Mouse (Mus musculus) heart, embryonic 10.5 days (tissue): ENCODE results near the gene Gm5142. TPM values are rescaled to one million over a fixed set of nuclear protein-coding genes. Genes with fewer than 3 reads are reported as not detected.

Source experiments
- DNase-seq: peaks from one replicate; pipeline ENCODE4 v3.0.0-alpha.2; 2017; ENCODE audit warnings: low spot score
- H3K27ac ChIP-seq: fragments of 300-500 bp; sonication (generic); 2 replicates; pipeline ENCODE4 v1.5.1; 2016; ENCODE audit warnings: mild to moderate bottlenecking
- H3K27me3 ChIP-seq: fragments of 300-500 bp; sonication (generic); 2 replicates; pipeline ENCODE4 v1.6.1; 2016; ENCODE audit warnings: mild to moderate bottlenecking; ENCODE audit not compliant: poor library complexity, insufficient read depth, severe bottlenecking
- H3K36me3 ChIP-seq: fragments of 300-500 bp; sonication (generic); 2 replicates; pipeline ENCODE4 v1.6.1; 2016; ENCODE audit warnings: mild to moderate bottlenecking, moderate library complexity
- H3K4me1 ChIP-seq: fragments of 300-500 bp; sonication (generic); 2 replicates; pipeline ENCODE4 v1.6.1; 2016; ENCODE audit warnings: mild to moderate bottlenecking
- H3K4me3 ChIP-seq: fragments of 300-500 bp; sonication (generic); 2 replicates; pipeline ENCODE4 v1.5.1; 2016; ENCODE audit warnings: mild to moderate bottlenecking, moderate library complexity
- H3K9me3 ChIP-seq: fragments of 300-500 bp; sonication (generic); 2 replicates; pipeline ENCODE4 v1.6.1; 2016; ENCODE audit warnings: mild to moderate bottlenecking, moderate library complexity
- WGBS: fragments of 180-500 bp; shearing (Covaris S2); methylation state at CpG from one replicate; pipeline ENCODE4 v1.1.7; 2016; 5-methylcytosine and 5-hydroxymethylcytosine counted together
- polyA plus RNA-seq: library from polyadenylated mRNA; unstranded; fragments of >200 nt; fragmentation: Nextera tagmentation; extraction: Ambion mirVana; gene quantifications from 2 replicates; pipeline ENCODE4 v1.2.1, GENCODE M21; 2016

Gene Gm5142
- polyA plus RNA-seq = not detected in 2 replicates

GRCm38 (mm10) chr14:59178649-59179048 lies at the start of gene Gm5142:
Gene Gm5142 (minus strand): TSS chr14:59178749.
- Histone ChIP-seq H3K36me3 (no peaks in the 10 kb centered on the region), H3K9me3 (no peaks in the 10 kb centered on the region), H3K4me1 (no peaks in the 10 kb centered on the region), H3K27ac (no peak within 1 kb of the TSS), H3K4me3 (no peak within 1 kb of the TSS), H3K27me3 (no peaks in the 10 kb centered on the region)
- 78% methylated on average over 3 of the region's 3 CpGs for WGBS
- DNase-seq = no peak

- peaks cover 83% of the 10 kb centered on the region for H3K36me3 ChIP-seq
Observed at GRCm38 (mm10) chr14:59226240-59226639, 47.7 kb upstream of the Gm5142 start.

GRCm38 (mm10) chr14:59219241-59219640 lies 40.7 kb upstream of the Gm5142 start:
- Histone ChIP-seq H3K9me3 (no peaks in the 10 kb centered on the region), H3K36me3 (peaks cover 74% of the 10 kb centered on the region), H3K4me3 (no peak overlapping the region), H3K27me3 (no peaks in the 10 kb centered on the region), H3K27ac (no peak overlapping the region), H3K4me1 (no peaks in the 10 kb centered on the region)
- no peak for DNase-seq
- WGBS = 82% methylated on average over 3 of the region's 3 CpGs

More at GRCm38 (mm10) chr14:59226240-59226639, 47.7 kb upstream of the Gm5142 start:
- no peaks in the 10 kb centered on the region for H3K27me3 ChIP-seq
- H3K27ac ChIP-seq = no peak overlapping the region
- 91% methylated on average over 11 of the region's 11 CpGs for WGBS
- DNase-seq = no peak
- no peaks in the 10 kb centered on the region for H3K9me3 ChIP-seq
- no peak overlapping the region for H3K4me3 ChIP-seq
- H3K4me1 ChIP-seq = no peaks in the 10 kb centered on the region

- WGBS = 87% methylated on average over 2 of the region's 2 CpGs
- no peaks in the 10 kb centered on the region for H3K9me3 ChIP-seq
- DNase-seq = no peak
Observed at GRCm38 (mm10) chr14:59209816-59210215, 31.3 kb upstream of the Gm5142 start.

GRCm38 (mm10) chr14:59209003-59209402 lies 30.5 kb upstream of the Gm5142 start:
- peaks cover 23% of the 10 kb centered on the region for H3K4me1 ChIP-seq
- no peaks in the 10 kb centered on the region for H3K9me3 ChIP-seq
- 85% methylated on average over 7 of the region's 7 CpGs for WGBS
- H3K27me3 ChIP-seq = no peaks in the 10 kb centered on the region
- no peak overlapping the region for H3K4me3 ChIP-seq
- no peak overlapping the region for H3K27ac ChIP-seq
- DNase-seq = no peak
- H3K36me3 ChIP-seq = peaks cover 24% of the 10 kb centered on the region

More at GRCm38 (mm10) chr14:59209816-59210215, 31.3 kb upstream of the Gm5142 start:
- H3K4me1 ChIP-seq = peaks cover 15% of the 10 kb centered on the region
- H3K27me3 ChIP-seq = no peaks in the 10 kb centered on the region
- H3K36me3 ChIP-seq = peaks cover 26% of the 10 kb centered on the region
- no peak overlapping the region for H3K4me3 ChIP-seq
- no peak overlapping the region for H3K27ac ChIP-seq

- no peaks in the 10 kb centered on the region for H3K27me3 ChIP-seq
- no peak overlapping the region for H3K27ac ChIP-seq
- no peak overlapping the region for H3K4me3 ChIP-seq
- peaks cover 8% of the 10 kb centered on the region; the same call in 1 of the 2 replicates for H3K36me3 ChIP-seq
- no peaks in the 10 kb centered on the region for H3K9me3 ChIP-seq
- 69% methylated on average over 10 of the region's 10 CpGs for WGBS
- H3K4me1 ChIP-seq = peaks cover 35% of the 10 kb centered on the region
- no peak for DNase-seq
Observed at GRCm38 (mm10) chr14:59205976-59206583, 27.5 kb upstream of the Gm5142 start.

- H3K9me3 ChIP-seq = no peaks in the 10 kb centered on the region
- no peak for DNase-seq
Observed at GRCm38 (mm10) chr14:59205461-59205860, 26.9 kb upstream of the Gm5142 start.

GRCm38 (mm10) chr14:59201604-59202215 lies 23.2 kb upstream of the Gm5142 start:
- no peaks in the 10 kb centered on the region for H3K36me3 ChIP-seq
- DNase-seq = no peak
- peaks cover 40% of the 10 kb centered on the region for H3K4me1 ChIP-seq
- WGBS = 2% methylated on average over 21 of the region's 21 CpGs
- H3K27me3 ChIP-seq = no peaks in the 10 kb centered on the region
- no peaks in the 10 kb centered on the region for H3K9me3 ChIP-seq
- H3K27ac ChIP-seq = peak overlapping the region; percentile 99
- H3K4me3 ChIP-seq = peak overlapping the region; percentile 95

More at GRCm38 (mm10) chr14:59205461-59205860, 26.9 kb upstream of the Gm5142 start:
- no peak overlapping the region for H3K27ac ChIP-seq
- H3K4me1 ChIP-seq = peaks cover 39% of the 10 kb centered on the region
- no peaks in the 10 kb centered on the region for H3K27me3 ChIP-seq
- peaks cover 3% of the 10 kb centered on the region; the same call in 1 of the 2 replicates for H3K36me3 ChIP-seq
- H3K4me3 ChIP-seq = no peak overlapping the region
- 42% methylated on average over 7 of the region's 7 CpGs for WGBS

- Histone ChIP-seq H3K27ac (peak within 1 kb of the TSS; percentile 99), H3K4me1 (peaks cover 34% of the 10 kb centered on the region), H3K4me3 (peak within 1 kb of the TSS; percentile 95), H3K27me3 (no peaks in the 10 kb centered on the region), H3K9me3 (no peaks in the 10 kb centered on the region), H3K36me3 (no peaks in the 10 kb centered on the region)
- peak; percentile 95 for DNase-seq
- WGBS = under 1% methylated on average over 95 of the region's 96 CpGs
Observed at GRCm38 (mm10) chr14:59200711-59201603, 22.4 kb upstream of the Gm5142 start, which contains the start of gene Rcbtb1. Gene Rcbtb1 (plus strand): TSS chr14:59201209.

- Histone ChIP-seq H3K27me3 (no peaks in the 10 kb centered on the region), H3K27ac (no peak overlapping the region), H3K9me3 (no peaks in the 10 kb centered on the region), H3K4me3 (no peak overlapping the region), H3K36me3 (no peaks in the 10 kb centered on the region), H3K4me1 (no peaks in the 10 kb centered on the region)
- no peak for DNase-seq
- WGBS = 84% methylated on average over 2 of the region's 2 CpGs
Observed at GRCm38 (mm10) chr14:59186121-59186520, 7.6 kb upstream of the Gm5142 start.

- Histone ChIP-seq H3K27me3 (no peaks in the 10 kb centered on the region), H3K4me1 (no peaks in the 10 kb centered on the region), H3K4me3 (no peak overlapping the region), H3K27ac (no peak overlapping the region), H3K36me3 (no peaks in the 10 kb centered on the region), H3K9me3 (no peaks in the 10 kb centered on the region)
- DNase-seq = no peak
Observed at GRCm38 (mm10) chr14:59185514-59185913, 7.0 kb upstream of the Gm5142 start.

GRCm38 (mm10) chr14:59182732-59183131 lies 4.2 kb upstream of the Gm5142 start:
- Histone ChIP-seq H3K27me3 (no peaks in the 10 kb centered on the region), H3K27ac (no peak overlapping the region), H3K36me3 (no peaks in the 10 kb centered on the region), H3K4me3 (no peak overlapping the region), H3K4me1 (no peaks in the 10 kb centered on the region), H3K9me3 (no peaks in the 10 kb centered on the region)
- 74% methylated on average over 2 of the region's 2 CpGs for WGBS
- no peak for DNase-seq
